Mouse (Mus musculus) inflammation-experienced regulatory T-cells, adult 6 months (primary cell): ENCODE results near the gene Cyp4f39. TPM values are rescaled to one million over a fixed set of nuclear protein-coding genes. Genes with fewer than 3 reads are reported as not detected.
"Not testable (repeated sequence)": the region's sequence is repeated elsewhere in the genome, so short reads cannot be mapped to it uniquely, and the experiment has no call there.

Experiments
- ATAC-seq: one replicate; pipeline ENCODE4 v1.8.0; 2017
- polyA plus RNA-seq, 3 experiments: library from polyadenylated mRNA; unstranded; fragments of 100-300 nt; shearing (Covaris generic); gene quantifications; one replicate each; pipeline ENCODE4 v1.2.1; 2017

The Cyp4f39 gene
- polyA plus RNA-seq, 3 experiments from 2014 or later, result 0.31 to 0.58 TPM; not detected in 1

DNA sequence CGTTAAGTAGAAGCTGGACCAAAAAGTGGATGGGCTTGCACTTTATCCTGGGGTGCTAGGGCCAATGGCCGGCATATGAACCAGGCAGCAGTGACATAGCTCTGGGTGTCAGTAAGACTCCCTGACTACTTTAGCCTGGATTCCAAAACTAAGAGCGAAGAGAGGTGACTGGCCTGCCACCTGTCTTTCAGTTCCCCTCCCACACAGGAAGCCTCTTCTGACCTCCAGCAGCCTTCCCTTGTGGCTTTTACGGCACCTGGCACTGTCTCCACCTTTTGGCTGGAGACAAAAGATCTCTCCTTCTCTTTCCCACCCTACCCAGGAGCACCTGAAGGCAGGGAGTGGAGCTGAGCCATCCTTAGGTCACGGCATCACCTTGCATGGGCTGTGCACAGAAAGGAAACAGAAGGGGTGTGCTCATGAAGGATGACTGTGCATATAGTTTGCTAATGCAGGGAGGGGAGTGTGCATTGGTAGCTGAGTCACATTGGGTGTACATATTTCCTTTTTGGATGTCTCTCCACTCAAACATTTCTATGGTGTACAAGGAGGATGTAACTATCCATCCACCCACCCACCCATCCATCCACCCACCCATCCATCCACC, 22.5 kb downstream of the Cyp4f39 start:
- no peak for ATAC-seq

DNA sequence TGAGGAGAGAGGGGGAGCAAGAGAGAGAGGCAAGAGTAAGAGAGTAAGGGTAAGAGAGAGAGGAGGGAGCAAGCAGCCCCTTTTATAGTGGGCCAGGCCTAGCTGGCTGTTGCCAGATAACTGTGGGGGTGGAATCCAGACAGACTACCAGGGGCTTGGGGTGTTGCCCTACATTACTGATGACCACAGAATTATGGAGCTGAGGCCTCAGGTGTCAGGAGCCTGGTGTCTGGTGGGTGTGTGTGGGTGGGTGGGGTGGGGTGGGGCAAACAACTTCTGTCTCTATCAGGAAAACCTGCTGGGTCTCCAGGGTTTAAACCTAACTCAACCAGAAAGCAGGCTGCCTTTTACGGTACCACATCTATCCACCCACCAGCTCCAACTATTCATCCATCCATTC, 24.7 kb downstream of the Cyp4f39 start:
- no peak for ATAC-seq

DNA sequence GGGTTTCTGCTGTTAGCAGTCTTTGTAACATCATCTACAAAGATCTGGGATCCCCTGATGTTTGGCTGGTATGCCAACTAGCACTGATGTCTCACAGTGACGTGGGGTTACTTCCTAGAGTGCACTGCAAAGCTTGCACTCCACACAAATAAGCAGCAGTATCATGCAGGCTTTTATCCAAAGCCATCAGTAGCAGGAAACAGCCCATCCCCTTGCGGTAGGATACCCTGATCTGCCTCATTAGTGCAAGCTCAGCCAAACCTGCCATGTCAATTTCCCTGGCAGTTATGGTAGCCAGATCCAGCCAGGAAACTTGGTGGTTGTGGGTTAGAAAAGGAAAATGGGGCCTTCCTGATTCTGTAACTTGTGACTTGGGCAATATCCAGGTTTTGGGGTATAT, 26.2 kb downstream of the Cyp4f39 start:
- no peak for ATAC-seq

DNA sequence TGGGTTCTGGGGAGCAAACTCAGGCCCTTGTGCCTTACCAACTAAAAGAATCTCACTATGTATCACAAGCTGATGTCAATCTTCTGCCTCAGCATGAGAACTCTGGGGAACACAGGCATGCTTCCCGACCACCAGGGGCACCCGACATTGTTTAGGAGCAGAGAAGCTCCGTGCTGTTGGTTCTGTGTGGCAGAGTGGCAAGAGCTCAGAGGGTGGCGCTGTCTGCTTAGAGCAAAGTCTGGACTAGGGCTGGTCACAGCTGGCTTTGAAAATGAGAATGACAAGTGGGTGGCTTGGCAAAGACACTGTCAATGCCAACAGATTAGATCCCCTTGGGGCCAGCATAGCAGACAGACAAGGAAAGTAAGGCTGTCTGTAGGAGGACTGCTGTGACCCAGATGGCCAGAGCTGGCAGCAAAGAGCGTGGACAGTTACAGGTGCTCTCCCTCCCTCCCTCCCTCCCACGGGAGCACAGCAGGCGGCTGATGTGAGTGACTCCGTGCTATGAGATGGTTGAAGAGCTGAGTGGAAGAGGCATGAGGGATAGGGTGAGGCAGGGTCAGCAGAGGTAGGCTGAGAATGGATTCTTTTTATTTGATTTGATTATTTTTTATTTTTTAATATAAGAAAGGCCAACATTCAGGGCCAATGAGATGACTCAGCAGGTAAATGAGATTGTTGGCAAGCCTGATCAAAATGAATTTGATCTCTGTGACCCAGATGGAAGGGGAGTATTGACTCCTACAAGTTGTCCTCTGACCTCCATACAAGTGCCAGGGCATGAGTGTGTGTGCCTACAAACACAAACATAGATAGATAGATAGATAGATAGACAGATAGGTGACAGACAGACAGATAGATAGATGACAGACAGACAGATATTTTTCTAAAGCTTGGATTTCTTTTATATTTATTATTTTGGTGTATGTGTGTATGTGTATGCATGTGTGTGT, 27.3 kb downstream of the Cyp4f39 start:
- ATAC-seq, result no peak

DNA sequence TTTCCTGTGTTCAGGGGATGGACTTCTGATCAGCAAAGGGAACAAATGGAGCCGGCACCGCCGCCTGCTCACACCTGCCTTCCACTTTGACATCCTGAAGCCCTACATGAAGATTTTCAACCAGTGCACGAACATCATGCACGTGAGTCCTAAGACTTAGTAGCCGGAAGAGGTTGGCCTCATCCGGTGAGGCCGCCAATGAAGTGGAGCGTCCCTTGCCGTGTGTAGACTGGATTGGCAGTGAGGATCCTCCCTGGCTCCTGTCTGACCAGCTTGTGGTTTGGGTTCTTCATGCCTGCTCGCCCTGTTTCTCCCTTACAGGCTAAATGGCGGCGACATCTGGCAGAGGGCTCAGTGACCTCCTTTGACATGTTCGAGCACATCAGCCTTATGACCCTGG, 29.2 kb downstream of the Cyp4f39 start:
- no peak for ATAC-seq

DNA sequence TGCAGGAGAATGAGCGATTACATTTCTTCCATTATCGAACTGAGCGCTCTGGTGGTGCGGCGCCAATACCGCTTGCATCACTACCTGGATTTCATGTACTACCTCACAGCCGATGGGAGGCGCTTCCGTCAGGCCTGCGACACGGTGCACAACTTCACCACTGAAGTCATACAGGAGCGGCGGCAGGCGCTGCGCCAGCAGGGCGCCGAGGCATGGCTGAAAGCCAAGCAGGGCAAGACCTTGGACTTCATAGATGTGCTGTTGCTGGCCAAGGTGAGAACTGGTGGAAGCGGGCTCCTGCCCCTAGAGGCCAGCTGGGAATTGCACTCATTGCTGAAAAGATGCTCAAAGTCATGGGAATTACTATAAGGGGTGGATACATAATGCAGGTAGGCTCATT, 30.7 kb downstream of the Cyp4f39 start:
- peak; percentile 64 for ATAC-seq

DNA sequence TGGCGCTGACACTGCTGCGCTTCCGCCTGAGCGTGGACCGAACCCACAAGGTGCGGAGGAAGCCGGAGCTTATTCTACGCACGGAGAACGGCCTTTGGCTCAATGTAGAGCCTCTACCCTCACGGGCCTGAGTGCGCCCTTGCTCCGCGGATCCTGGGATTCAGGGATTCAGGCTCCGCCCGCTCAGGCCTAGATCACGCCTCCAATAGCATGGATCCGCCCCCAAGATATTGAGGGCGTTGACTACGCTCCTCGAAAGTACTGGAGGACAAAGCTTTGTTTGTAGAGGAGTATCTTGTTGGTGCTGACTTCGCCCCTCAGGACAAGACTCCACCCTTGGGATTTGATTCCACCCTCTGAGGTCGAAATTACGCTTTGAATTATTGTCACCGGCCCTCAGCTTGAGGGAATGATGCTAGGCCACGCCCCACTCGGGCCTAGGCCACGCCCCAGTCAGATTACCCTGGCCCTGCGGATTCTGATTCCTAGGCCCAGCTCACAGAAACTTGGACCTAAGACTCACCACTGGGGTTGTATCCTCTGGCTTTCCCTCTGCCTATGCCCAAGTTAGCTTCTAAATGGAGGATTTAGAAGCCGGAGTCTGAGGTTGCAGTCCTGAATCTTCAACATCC, 39.9 kb downstream of the Cyp4f39 start:
- peak; percentile 58 for ATAC-seq

DNA sequence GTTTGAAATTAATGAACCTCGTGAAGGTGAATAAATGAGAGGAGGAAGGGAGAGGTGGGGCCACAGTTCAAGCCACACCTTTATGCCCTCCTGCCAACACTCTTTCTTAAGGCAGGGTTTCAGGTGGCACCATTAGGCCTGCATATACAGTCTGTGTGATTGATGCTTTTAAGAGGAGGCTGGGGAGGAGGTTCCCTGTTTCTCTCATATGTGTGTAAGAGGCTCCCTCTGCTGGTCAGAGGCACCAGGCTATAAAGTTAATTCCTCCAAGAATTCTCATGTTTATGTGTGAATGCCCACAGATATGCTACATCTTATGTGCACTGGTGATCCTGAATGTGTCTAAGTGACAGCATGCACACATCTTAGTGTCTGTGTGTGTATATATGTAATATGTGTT, 42.1 kb downstream of the Cyp4f39 start:
- peak; percentile 73 for ATAC-seq

DNA sequence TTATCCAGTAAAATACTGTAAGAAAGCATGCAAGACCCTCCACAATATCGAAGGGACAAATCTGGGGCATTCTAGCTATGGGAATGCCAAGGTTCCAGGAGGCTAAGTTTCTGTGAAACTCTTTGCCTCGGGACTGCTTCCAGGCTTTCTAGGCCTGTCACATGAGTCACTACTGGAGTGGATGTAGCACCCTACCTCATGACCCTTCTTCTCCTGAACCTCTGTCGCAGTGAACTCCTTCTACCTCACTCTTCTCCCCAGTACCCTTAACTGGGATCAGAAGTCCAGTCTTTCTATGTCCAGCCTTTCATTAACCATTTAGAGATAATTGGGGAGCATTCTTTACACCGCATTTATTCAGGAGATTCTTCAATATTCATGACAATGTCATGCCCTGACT, 48.0 kb downstream of the Cyp4f39 start:
- not testable (repeated sequence) for ATAC-seq

DNA sequence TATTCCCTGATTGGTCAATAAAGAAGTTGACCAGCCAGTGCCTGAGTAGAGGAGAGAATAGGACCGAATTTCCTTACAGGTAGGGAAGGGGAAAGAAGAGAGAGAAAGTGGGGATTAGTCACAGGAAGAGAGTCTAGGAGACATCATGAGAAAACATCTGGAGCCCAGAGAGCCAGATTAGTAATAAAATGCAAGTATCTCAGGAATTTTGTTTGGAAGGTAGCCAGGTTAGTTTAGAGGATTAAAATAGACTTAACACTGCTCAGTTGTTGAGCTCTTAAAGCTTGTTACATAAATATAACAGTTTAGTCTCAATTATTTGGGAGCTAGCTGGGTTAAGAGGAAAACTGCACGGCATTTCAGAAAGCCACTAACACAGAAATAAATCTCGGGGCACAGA, 48.5 kb downstream of the Cyp4f39 start:
- ATAC-seq, result no peak

DNA sequence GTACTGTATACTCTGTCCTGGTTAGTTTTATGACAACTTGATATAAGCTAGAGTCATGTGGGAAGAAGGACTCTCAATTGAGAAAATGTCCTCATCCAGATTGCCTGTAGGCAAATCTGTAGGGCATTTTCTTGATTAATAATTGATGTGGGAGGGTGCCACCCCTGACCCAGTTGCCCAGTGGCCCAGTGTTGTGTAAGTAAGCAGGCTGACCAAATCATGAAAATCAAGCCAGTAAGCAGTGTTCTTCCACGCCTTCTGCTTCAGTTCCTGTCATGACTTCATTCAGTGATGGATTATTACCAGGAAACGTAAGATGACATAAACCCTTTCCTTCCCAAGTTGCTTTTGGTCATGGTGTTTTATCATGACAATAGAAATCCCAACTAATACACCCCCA, 50.6 kb downstream of the Cyp4f39 start:
- ATAC-seq, result no peak

DNA sequence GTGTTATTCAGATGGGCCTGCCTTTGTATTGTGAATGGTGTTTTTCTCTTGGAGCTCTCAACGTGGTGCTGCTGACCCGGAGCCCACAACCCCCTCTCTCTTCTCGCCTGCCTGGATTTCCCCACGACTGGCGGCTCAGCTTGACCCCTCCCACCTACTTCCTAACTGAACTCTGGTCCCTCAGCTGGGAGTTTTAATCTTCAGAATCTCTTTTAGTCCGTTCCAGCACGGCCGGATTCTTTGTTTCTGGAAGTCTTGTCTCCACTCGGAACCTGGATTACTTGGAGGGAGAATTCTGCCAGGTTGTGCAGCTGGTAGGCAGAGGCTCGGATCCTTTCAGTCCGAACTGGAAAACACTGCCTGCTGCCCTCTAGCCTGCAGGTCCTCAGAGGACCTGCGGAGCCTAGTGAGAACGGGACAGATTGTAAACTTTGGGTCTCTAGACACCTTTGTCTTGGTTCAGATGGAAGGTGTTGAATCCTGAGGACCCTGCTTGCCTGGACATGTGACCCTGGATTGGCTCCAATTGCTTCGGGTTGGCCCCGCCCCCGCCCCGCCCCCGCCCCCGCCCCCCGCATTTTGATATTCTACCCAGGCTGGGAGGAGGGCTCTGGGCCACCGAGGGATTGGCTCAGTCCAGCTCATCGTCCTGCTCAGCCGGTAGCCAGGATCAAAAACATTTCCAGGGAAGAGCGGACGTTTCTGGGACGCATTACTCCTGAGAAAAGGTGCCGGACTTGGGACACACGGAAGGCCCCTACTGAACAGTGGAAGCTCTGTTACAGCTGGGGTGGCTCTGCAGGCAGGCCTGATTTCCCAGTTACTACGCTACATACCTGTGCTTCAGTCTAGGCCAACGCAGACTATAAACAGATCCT, 53.6 kb downstream of the Cyp4f39 start, which contains the start of gene Cyp4f17:
Gene Cyp4f17, plus strand, starts transcription at position 200 of the 878 bp plus-strand sequence.
- no peak for ATAC-seq

DNA sequence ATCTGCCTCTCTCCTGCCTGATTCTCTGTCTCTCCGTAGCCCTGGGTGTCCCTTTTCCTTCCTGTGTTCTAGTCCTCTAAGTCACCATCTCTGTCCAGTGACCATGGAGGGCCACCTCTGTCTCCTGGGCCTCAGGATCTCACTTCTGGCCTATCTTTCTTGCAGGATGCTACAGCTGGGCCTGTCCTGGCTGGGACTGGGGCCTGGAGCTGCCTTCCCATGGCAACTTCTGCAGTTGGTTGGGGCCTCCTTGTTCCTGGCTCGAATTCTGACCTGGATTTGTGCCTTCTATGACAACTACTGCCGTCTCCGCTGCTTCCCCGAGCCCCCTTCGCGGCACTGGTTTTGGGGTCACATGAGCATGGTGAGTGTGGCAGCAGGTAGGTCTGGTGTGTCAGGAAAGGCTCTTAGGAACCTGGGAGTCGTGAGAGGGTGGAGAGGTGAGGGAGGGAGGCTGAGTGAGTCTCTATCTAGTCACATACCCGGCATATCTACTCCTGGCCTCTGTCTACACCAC, 54.3 kb downstream of the Cyp4f39 start:
- ATAC-seq, result no peak

DNA sequence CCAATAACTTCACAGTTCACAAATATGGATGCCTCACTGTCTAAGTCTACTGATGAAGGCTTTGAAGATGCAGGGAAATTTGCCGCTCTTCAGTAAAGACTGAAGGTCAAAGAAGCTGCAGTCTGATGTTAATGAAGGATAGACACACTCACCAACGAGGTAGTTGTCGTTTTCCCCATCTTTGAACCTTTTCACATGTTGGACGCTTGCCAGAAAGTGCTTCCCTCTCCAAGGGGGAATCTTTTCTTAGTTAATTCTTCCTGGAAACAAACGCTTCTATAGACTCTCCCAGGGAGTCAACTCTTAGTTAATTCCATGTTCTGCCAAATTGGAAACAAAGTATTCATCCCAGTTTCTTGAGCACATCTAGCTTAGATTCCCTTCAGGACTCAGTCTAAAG, 63.6 kb downstream of the Cyp4f39 start:
- ATAC-seq, result no peak

DNA sequence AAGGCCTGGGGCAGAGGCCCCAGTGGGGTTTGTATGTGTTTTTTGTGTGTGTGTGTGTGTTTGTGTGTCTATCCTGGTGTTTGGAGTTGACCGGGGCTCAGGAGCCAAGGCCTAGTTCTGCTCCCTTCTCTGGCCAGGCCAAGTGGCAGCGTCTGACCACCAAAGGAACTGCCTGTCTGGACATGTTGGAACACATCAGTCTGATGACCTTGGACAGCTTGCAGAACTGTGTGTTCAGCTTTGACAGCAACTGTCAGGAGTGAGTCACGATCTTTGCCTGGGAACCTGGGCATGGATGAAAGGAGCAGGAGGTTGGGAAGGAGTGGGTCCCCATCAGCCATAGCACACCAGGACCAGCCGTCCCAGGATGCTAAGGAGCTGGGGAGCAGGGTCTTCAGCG, 69.5 kb downstream of the Cyp4f39 start:
- no peak for ATAC-seq

DNA sequence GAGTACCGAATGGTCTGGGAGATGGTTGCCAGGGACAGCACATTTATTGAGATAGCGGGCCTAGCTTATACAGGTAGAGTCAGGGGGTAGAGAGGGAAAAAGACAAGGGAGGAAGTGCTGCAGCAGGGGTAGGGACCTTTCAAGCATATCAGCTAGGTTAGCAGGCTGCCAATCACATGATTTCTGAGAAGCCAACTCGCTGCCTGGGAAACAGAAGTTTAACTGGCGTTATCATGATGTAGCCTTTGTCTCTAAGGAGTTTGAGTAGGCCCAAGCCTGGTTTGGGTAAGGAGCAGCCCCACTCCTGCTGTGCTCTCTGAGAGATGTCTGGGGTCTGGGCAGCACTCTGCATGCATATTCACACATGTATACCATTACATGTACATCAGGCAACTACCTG, 69.9 kb downstream of the Cyp4f39 start:
- ATAC-seq, result no peak

DNA sequence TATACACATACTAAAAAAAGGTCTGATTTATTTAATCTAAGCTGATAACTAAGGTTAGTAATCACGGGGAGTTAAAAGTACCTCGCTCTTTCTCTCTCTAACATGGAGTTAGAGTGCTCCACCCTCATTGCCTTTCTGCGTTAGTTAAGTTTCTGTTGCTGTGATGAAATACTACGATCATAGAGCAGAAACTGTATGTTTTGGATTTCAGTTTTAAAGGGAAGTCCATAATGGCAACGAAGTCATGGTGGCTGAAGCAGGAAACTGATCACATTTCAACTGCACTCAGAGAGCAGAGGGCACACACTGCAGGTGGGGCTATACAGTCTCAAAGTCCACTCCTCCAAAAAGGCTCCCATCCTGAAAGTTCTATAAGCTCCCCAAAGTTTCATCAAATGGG, 70.3 kb downstream of the Cyp4f39 start:
- ATAC-seq, result no peak

DNA sequence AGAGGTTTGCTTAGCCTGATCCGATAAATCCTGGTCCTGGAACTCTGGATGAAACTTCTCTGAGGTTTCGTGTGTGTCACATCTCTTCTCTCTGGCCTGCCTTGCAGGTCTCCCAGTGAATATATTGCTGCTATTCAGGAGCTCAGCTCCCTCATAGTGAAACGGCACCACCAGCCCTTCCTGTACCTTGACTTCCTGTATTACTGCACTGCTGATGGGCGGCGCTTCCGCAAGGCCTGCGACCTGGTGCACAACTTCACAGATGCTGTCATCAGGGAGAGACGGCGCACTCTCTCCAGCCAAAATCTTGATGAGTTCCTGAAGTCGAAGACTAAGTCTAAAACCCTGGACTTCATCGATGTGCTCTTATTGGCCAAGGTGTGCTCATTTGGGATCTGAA, 71.4 kb downstream of the Cyp4f39 start:
- peak; percentile 89 for ATAC-seq

DNA sequence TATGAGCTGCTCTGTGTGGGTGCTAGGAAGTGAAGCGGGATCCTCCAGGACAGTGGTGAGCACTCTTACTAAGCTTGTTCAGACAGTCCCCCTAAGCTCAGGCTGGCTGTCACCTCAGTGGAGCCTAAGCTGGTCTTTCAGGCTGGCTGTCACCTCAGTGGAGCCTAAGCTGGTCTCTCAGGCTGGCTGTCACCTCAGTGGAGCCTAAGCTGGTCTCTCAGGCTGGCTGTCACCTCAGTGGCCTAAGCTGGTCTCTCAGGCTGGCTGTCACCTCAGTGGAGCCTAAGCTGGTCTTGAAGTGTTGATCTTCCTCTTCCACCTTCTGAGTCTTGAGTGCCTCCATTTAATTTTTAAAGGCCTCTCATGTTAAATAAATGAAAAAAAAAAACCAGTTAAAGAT, 73.8 kb downstream of the Cyp4f39 start:
- ATAC-seq, result not testable (repeated sequence)

DNA sequence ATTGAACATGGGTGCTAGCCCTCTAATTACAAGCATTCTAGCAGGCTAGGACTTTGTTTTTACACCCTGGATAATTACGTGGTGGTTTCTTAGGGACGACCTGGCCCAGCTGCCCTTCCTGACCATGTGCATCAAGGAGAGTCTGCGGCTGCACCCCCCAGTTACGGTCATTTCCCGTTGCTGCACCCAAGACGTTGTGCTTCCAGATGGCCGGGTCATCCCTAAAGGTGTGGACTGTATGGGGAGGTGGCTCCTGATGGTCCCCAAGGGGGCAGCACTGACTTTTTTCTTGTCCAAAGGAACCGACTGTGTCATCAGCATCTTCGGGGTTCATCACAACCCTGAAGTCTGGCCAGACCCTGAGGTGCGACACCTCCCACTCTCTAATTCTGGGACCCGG, 75.2 kb downstream of the Cyp4f39 start:
- ATAC-seq, result no peak

DNA sequence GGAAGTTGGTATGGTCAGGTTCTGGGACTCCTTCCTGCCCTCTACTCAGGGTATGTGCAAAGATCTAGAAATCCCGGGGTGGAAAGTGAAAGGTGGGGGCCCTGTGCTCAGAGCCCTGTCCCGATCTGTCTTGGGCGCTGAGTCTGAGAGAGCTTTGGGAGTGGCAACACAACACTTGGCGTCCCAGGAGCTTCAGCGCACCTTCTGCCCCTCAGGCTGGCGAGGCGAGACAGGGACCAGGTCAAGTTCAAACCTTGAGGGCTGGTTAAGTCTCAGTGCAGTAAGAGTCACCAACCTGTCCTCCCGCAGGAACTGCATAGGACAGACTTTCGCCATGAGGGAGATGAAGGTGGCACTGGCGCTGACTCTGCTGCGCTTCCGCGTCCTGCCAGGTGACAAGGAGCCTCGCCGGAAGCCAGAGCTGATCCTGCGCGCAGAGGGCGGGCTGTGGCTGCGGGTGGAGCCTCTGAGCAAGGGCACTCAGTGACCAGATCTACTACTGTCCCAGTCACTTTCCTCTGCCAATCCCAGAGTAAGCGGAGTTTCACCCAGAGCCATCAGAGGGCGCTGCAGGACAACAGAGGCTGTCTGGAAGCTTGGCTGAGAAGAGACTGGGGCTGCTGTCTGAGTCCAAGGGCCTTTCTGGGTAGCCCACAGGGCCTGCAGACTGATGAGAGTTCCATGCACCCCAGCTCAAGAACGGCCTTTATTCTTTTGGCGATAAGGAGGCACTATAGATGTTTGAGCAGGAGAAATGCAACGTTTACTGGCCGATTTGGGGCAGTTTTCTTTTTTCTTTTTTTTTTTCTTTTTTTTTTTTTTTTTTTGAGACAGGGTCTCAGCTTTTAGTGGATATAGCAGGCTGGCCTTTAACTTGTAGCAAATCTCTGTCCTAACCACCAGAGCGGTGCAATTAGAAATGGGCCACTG, 76.2 kb downstream of the Cyp4f39 start:
- peak; percentile 72 for ATAC-seq
